Mouse (Mus musculus): Measurements from ENCODE around the gene Trim25. TPM values are rescaled to one million over a fixed set of nuclear protein-coding genes. Genes with fewer than 3 reads are reported as not detected.
"Not testable (repeated sequence)": the region's sequence is repeated elsewhere in the genome, so short reads cannot be mapped to it uniquely, and the experiment has no call there.

The Trim25 gene
- polyA plus RNA-seq, 1 experiment from 2014 or later = 21.7 TPM

DNA sequence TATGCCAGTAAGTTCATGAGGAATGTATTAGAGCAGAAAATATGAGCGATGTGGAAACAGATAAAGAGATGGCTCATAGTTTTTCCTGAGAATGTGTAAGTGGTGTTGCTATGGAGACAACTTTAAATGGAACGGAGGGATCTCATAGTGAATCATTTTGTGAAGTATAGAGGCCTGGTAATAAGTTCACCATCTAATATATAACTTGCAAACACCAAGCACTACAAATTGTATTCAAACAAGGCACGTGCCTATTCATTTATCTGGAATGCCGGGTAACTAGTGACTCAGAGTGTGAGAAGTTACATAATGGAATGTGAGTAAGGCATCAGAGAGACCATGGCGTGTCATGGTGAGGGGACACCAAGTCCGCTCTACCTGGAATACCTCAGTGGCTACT is 39.3 kb downstream of the Trim25 start:
- 83% methylated on average over 6 of the region's 6 CpGs for WGBS (ENCODE audit: insufficient replicate concordance)
- H3K4me3 ChIP-seq (ENCODE audit: low read depth, low read length) = no peak overlapping the region
- ATAC-seq (ENCODE audit: low read depth) = no peak
- no peak overlapping the region for H3K9ac ChIP-seq (ENCODE audit: low read depth, low read length)
- no peaks in the 10 kb centered on the region for H3K4me1 ChIP-seq (ENCODE audit: control insufficient read depth, low read depth, low read length)
- no peak overlapping the region for H3K27ac ChIP-seq (ENCODE audit: low read length)
- no peaks in the 10 kb centered on the region for H3K27me3 ChIP-seq (ENCODE audit: control insufficient read depth, insufficient read depth, low read depth, low read length)
- no peaks in the 10 kb centered on the region for H3K9me3 ChIP-seq (replicated peaks; ENCODE audit: control insufficient read depth, low read length)
- no peaks in the 10 kb centered on the region for H3K36me3 ChIP-seq (ENCODE audit: control insufficient read depth, insufficient read depth)
- no peak overlapping the region for H3K4me2 ChIP-seq (ENCODE audit: low read depth, low read length)

- Histone ChIP-seq H3K4me1 (ENCODE audit: control insufficient read depth, low read depth, low read length) (no peaks in the 10 kb centered on the region), H3K4me2 (ENCODE audit: low read depth, low read length) (no peak overlapping the region), H3K27me3 (ENCODE audit: control insufficient read depth, insufficient read depth, low read depth, low read length) (no peaks in the 10 kb centered on the region), H3K9ac (ENCODE audit: low read depth, low read length) (no peak overlapping the region), H3K9me3 (replicated peaks; ENCODE audit: control insufficient read depth, low read length) (no peaks in the 10 kb centered on the region), H3K27ac (ENCODE audit: low read length) (no peak overlapping the region), H3K4me3 (ENCODE audit: low read depth, low read length) (no peak overlapping the region), H3K36me3 (ENCODE audit: control insufficient read depth, insufficient read depth) (no peaks in the 10 kb centered on the region)
- no peak for ATAC-seq (ENCODE audit: low read depth)
- 13% methylated on average over 3 of the region's 3 CpGs for WGBS (ENCODE audit: insufficient replicate concordance)
Measured at GRCm38 (mm10) chr11:89039325-89039724, 40.1 kb downstream of the Trim25 start.

DNA sequence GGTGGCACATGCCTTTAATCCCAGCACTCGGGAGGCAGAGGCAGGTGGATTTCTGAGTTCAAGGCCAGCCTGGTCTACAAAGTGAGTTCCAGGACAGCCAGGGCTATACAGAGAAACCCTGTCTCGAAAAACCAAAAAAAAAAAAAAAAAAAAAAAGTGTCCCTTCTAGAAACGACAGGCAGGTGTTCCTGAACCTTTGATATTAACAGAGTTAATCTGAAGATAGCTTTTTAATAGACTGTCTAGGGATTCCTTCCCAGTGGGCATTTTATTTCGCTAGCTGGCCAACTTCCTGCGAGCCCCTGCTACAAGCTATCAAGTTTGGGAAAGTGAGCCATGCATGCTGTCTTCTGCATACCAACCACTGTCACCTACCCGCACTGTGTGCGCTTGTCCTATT is 41.9 kb downstream of the Trim25 start:
- H3K4me1 ChIP-seq (ENCODE audit: control insufficient read depth, low read depth, low read length); H3K27me3 ChIP-seq (ENCODE audit: control insufficient read depth, insufficient read depth, low read depth, low read length); H3K9me3 ChIP-seq (replicated peaks; ENCODE audit: control insufficient read depth, low read length); H3K36me3 ChIP-seq (ENCODE audit: control insufficient read depth, insufficient read depth); H3K4me3 ChIP-seq (ENCODE audit: low read depth, low read length); H3K9ac ChIP-seq (ENCODE audit: low read depth, low read length); ATAC-seq (ENCODE audit: low read depth); H3K4me2 ChIP-seq (ENCODE audit: low read depth, low read length); H3K27ac ChIP-seq (ENCODE audit: low read length): not testable (repeated sequence)
- 85% methylated on average over 6 of the region's 7 CpGs for WGBS (ENCODE audit: insufficient replicate concordance)

GRCm38 (mm10) chr11:89043046-89043445 is 43.9 kb downstream of the Trim25 start:
- WGBS (ENCODE audit: insufficient replicate concordance) = 75% methylated on average over 7 of the region's 7 CpGs
- Histone ChIP-seq H3K27me3 (ENCODE audit: control insufficient read depth, insufficient read depth, low read depth, low read length) (no peaks in the 10 kb centered on the region), H3K4me2 (ENCODE audit: low read depth, low read length) (no peak overlapping the region), H3K36me3 (ENCODE audit: control insufficient read depth, insufficient read depth) (no peaks in the 10 kb centered on the region), H3K9me3 (replicated peaks; ENCODE audit: control insufficient read depth, low read length) (no peaks in the 10 kb centered on the region), H3K4me1 (ENCODE audit: control insufficient read depth, low read depth, low read length) (no peaks in the 10 kb centered on the region), H3K9ac (ENCODE audit: low read depth, low read length) (no peak overlapping the region), H3K27ac (ENCODE audit: low read length) (no peak overlapping the region), H3K4me3 (ENCODE audit: low read depth, low read length) (no peak overlapping the region)
- no peak for ATAC-seq (ENCODE audit: low read depth)

- H3K4me2 ChIP-seq (ENCODE audit: low read depth, low read length); H3K9me3 ChIP-seq (replicated peaks; ENCODE audit: control insufficient read depth, low read length); ATAC-seq (ENCODE audit: low read depth); H3K4me3 ChIP-seq (ENCODE audit: low read depth, low read length); H3K27ac ChIP-seq (ENCODE audit: low read length); H3K4me1 ChIP-seq (ENCODE audit: control insufficient read depth, low read depth, low read length); H3K36me3 ChIP-seq (ENCODE audit: control insufficient read depth, insufficient read depth); H3K9ac ChIP-seq (ENCODE audit: low read depth, low read length); H3K27me3 ChIP-seq (ENCODE audit: control insufficient read depth, insufficient read depth, low read depth, low read length): not testable (repeated sequence)
- WGBS (ENCODE audit: insufficient replicate concordance) = 94% methylated on average over 3 of the region's 3 CpGs
Measured at GRCm38 (mm10) chr11:89045501-89045900, 46.3 kb downstream of the Trim25 start.

GRCm38 (mm10) chr11:89046021-89046420 is 46.8 kb downstream of the Trim25 start:
- Histone ChIP-seq H3K36me3 (ENCODE audit: control insufficient read depth, insufficient read depth) (no peaks in the 10 kb centered on the region), H3K4me2 (ENCODE audit: low read depth, low read length) (no peak overlapping the region), H3K4me3 (ENCODE audit: low read depth, low read length) (no peak overlapping the region), H3K4me1 (ENCODE audit: control insufficient read depth, low read depth, low read length) (no peaks in the 10 kb centered on the region), H3K27me3 (ENCODE audit: control insufficient read depth, insufficient read depth, low read depth, low read length) (no peaks in the 10 kb centered on the region), H3K27ac (ENCODE audit: low read length) (no peak overlapping the region), H3K9me3 (replicated peaks; ENCODE audit: control insufficient read depth, low read length) (no peaks in the 10 kb centered on the region), H3K9ac (ENCODE audit: low read depth, low read length) (no peak overlapping the region)
- WGBS (ENCODE audit: insufficient replicate concordance) = 60% methylated on average over 3 of the region's 3 CpGs
- no peak for ATAC-seq (ENCODE audit: low read depth)

- Histone ChIP-seq H3K4me1 (ENCODE audit: control insufficient read depth, low read depth, low read length) (no peaks in the 10 kb centered on the region), H3K9me3 (replicated peaks; ENCODE audit: control insufficient read depth, low read length) (no peaks in the 10 kb centered on the region), H3K4me3 (ENCODE audit: low read depth, low read length) (no peak overlapping the region), H3K4me2 (ENCODE audit: low read depth, low read length) (no peak overlapping the region), H3K27ac (ENCODE audit: low read length) (no peak overlapping the region), H3K27me3 (ENCODE audit: control insufficient read depth, insufficient read depth, low read depth, low read length) (no peaks in the 10 kb centered on the region), H3K9ac (ENCODE audit: low read depth, low read length) (no peak overlapping the region), H3K36me3 (ENCODE audit: control insufficient read depth, insufficient read depth) (no peaks in the 10 kb centered on the region)
- WGBS (ENCODE audit: insufficient replicate concordance) = 54% methylated on average over 6 of the region's 6 CpGs
- no peak for ATAC-seq (ENCODE audit: low read depth)
Measured at GRCm38 (mm10) chr11:89051767-89052166, 52.6 kb downstream of the Trim25 start.

DNA sequence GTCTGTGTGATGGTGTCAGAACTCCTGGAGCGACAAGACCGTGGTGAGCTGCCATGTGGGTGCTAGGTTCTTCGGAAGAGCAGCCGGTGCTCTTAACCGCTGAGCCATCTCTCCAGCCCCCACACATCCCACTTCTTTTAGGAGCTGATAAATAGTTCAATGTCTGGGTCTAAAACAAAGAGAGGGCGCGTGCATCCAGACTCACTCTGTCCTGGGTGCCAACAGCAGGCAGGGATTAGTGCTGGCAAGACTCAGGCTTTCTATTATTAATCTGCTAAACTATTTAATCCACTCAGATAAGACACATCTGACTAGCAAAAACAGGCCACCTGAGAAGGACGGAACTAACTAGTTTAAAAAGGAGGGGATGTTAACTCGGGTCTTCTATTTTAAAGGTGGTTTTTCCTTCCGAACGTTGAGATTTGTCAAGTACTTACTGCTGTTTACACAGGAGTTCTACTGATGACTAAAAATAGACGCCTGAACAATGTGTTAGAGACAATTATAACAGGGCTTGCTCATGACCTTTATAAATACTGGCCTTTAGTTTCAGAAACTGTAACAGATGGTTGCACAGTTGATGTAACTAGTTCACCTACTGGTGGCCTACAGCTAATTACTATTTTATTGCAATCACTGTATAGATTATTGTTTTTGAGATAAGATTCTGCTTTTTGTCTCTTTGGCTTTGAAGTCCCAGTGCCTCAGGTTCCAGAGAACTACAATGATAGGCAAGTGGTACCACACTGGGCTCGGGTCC is 56.9 kb downstream of the Trim25 start:
- no peaks in the 10 kb centered on the region for H3K36me3 ChIP-seq (ENCODE audit: control insufficient read depth, insufficient read depth)
- H3K4me3 ChIP-seq (ENCODE audit: low read depth, low read length) = no peak overlapping the region
- no peak overlapping the region for H3K9ac ChIP-seq (ENCODE audit: low read depth, low read length)
- 77% methylated on average over 13 of the region's 13 CpGs for WGBS (ENCODE audit: insufficient replicate concordance)
- H3K9me3 ChIP-seq (replicated peaks; ENCODE audit: control insufficient read depth, low read length) = no peaks in the 10 kb centered on the region
- peaks cover 19% of the 10 kb centered on the region for H3K4me1 ChIP-seq (ENCODE audit: control insufficient read depth, low read depth, low read length)
- H3K4me2 ChIP-seq (ENCODE audit: low read depth, low read length) = no peak overlapping the region
- H3K27me3 ChIP-seq (ENCODE audit: control insufficient read depth, insufficient read depth, low read depth, low read length) = no peaks in the 10 kb centered on the region
- no peak for ATAC-seq (ENCODE audit: low read depth)
- H3K27ac ChIP-seq (ENCODE audit: low read length) = no peak overlapping the region

- 64% methylated on average over 11 of the region's 11 CpGs for WGBS (ENCODE audit: insufficient replicate concordance)
- no peak overlapping the region for H3K9ac ChIP-seq (ENCODE audit: low read depth, low read length)
- H3K4me2 ChIP-seq (ENCODE audit: low read depth, low read length) = no peak overlapping the region
- H3K4me1 ChIP-seq (ENCODE audit: control insufficient read depth, low read depth, low read length) = peaks cover 19% of the 10 kb centered on the region
- no peak overlapping the region for H3K27ac ChIP-seq (ENCODE audit: low read length)
- H3K9me3 ChIP-seq (replicated peaks; ENCODE audit: control insufficient read depth, low read length) = no peaks in the 10 kb centered on the region
- H3K4me3 ChIP-seq (ENCODE audit: low read depth, low read length) = no peak overlapping the region
- no peaks in the 10 kb centered on the region for H3K36me3 ChIP-seq (ENCODE audit: control insufficient read depth, insufficient read depth)
- no peak for ATAC-seq (ENCODE audit: low read depth)
- no peaks in the 10 kb centered on the region for H3K27me3 ChIP-seq (ENCODE audit: control insufficient read depth, insufficient read depth, low read depth, low read length)
Measured at GRCm38 (mm10) chr11:89058515-89059270, 59.5 kb downstream of the Trim25 start.
